Mouse (Mus musculus): ENCODE results near the gene Ripk3.
A peak's percentile ranks its signal among the peaks of the same experiment; 100 is the strongest.

DNA sequence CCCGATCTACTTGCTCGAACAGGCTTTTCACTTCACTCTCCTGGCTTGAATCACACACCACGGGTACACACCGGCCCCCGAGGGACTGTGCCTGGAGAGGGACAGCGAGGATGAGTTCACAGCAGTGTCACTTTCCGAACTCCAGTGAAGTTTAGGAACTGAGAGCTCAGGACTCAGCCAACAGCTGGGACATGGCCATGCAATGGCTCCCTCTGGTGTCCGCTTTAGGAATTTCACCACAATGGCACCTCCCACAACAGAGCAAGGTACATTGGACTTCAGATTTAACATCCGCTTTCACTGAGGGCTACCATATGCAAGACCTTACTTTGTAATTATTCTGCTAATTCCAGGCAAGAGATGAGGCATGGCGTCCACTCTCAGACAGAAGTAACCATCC, 45.0 kb downstream of the Ripk3 start:
- peak; percentile 98 for TF ChIP-seq CTCF (IDR thresholded peaks at IDR 0.05; ENCODE audit: low read depth)
- no peak for TF ChIP-seq EP300 (optimal IDR thresholded peaks at IDR 0.05)

Measured in stomach, postnatal 0 days (tissue).